Mouse (Mus musculus): Measurements from ENCODE around the gene Epm2a. TPM values are rescaled to one million over a fixed set of nuclear protein-coding genes. Genes with fewer than 3 reads are reported as not detected.
A peak's percentile ranks its signal among the peaks of the same experiment; 100 is the strongest.

The Epm2a gene
- total and polyA plus RNA-seq, 2 experiments from 2014 or later: 3.1 to 41.9 TPM

DNA sequence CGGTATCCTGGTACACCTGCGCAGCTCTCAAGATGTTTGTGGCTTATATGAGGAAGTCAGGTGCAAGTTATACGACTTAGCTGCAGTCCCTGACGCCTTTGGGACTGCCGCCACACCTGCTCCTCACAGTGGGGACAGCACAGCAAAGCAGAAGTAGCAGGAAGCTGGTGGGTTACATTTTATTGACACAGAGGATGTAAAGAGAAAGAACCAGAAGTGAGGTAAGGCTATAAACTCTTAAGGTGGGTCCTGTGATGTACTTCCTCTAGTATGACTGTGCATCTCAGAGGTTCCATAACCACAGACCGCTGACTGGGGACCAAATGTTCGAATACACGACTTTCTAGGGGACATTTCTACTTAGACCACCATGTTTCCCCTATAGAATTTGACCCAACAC, 11.4 kb downstream of the Epm2a start:
- no peak for DNase-seq (ENCODE audit: low spot score)
- Histone ChIP-seq H3K9ac (replicated peaks; ENCODE audit: low read length, poor library complexity, severe bottlenecking) (no peak overlapping the region), H3K27me3 (ENCODE audit: insufficient read depth, low read length) (no peaks in the 10 kb centered on the region), H3K4me1 (ENCODE audit: insufficient read depth, low read length) (no peaks in the 10 kb centered on the region), H3K27ac (ENCODE audit: low read depth, low read length) (no peak overlapping the region), H3K9me3 (ENCODE audit: low read length) (no peaks in the 10 kb centered on the region), H3K4me3 (ENCODE audit: low read depth, low read length) (no peak overlapping the region), H3K4me2 (ENCODE audit: low read depth, low read length, poor library complexity, severe bottlenecking) (no peak overlapping the region), H3K36me3 (ENCODE audit: insufficient read depth, low read length) (no peaks in the 10 kb centered on the region)
- TF ChIP-seq CTCF (IDR thresholded peaks at IDR 0.05): no peak
- ATAC-seq (ENCODE audit: low FRiP score): no peak
- 93% methylated on average over 6 of the region's 8 CpGs for WGBS

DNA sequence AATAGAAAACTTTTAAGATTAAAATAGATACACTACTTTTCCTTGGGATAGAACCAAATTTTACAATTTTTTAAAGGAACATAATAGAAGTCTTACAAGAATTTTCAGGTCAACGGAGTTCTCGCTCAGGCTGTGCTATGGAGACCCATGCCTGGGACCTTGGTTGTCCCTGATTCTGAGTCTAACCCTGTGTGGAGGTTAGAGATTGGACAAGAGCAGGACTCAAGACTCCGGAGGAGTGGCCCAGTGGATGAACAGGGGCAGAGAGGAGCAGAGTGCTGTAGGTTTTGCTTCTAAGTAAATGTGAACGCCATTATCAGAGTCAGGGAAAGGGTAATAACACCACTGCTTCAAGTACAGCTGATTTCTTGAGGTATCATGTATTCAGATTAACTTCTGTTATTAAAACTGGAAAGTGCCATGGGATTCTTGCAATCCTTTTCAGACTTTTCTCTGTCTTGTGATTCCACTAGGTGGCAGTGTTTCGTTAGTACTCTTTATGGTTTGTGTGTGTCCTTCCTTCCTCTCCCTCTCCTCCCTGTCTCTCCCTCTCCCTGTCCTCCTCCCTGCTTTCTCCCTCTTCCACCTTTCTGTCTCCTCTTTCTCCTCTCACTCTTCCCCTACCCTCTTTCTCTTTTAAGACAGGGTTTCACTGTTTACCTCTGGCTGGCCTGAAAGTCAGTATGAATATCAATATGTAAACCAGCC, 18.9 kb downstream of the Epm2a start:
- DNase-seq (ENCODE audit: low spot score): peak; percentile 84
- H3K27me3 ChIP-seq (ENCODE audit: insufficient read depth, low read length): no peaks in the 10 kb centered on the region
- peak; percentile 77 for TF ChIP-seq CTCF (IDR thresholded peaks at IDR 0.05)
- H3K4me3 ChIP-seq (ENCODE audit: low read depth, low read length): no peak overlapping the region
- no peak for ATAC-seq (ENCODE audit: low FRiP score)
- H3K36me3 ChIP-seq (ENCODE audit: insufficient read depth, low read length): no peaks in the 10 kb centered on the region
- no peaks in the 10 kb centered on the region for H3K4me1 ChIP-seq (ENCODE audit: insufficient read depth, low read length)
- H3K27ac ChIP-seq (ENCODE audit: low read depth, low read length): no peak overlapping the region
- H3K9me3 ChIP-seq (ENCODE audit: low read length): no peaks in the 10 kb centered on the region
- H3K9ac ChIP-seq (replicated peaks; ENCODE audit: low read length, poor library complexity, severe bottlenecking): no peak overlapping the region
- 63% methylated on average over 5 of the region's 5 CpGs for WGBS
- no peak overlapping the region for H3K4me2 ChIP-seq (ENCODE audit: low read depth, low read length, poor library complexity, severe bottlenecking)

DNA sequence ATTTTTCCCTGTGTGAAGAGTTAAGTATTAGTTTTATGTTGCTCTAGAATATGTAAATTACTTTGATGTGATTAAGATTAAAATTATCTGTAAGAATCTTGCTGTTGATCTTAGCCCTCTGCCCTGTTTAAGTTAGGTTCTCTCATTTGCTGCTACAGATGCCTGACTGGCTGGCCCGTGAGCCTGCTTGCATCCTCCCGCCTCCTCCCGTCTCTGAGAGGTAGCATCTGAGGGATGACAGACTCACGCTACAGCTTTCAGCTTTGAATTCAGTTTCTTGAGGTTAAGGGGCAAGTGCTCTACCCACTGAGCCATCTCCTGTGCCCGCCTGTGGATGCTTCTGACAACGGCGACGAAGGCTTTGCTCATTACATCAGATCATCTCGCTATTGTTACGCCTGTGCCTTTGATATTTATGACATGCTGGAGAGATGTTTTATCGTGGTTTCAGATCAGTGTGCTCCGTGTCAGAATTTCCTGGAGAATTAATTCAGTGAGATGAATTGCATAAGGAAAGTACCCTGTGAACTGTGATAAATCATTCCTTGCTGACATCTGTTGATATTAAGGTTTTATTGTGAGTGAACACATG, 19.8 kb downstream of the Epm2a start:
- Histone ChIP-seq H3K9me3 (ENCODE audit: low read length) (no peaks in the 10 kb centered on the region), H3K36me3 (ENCODE audit: insufficient read depth, low read length) (no peaks in the 10 kb centered on the region), H3K9ac (replicated peaks; ENCODE audit: low read length, poor library complexity, severe bottlenecking) (no peak overlapping the region), H3K27me3 (ENCODE audit: insufficient read depth, low read length) (no peaks in the 10 kb centered on the region), H3K27ac (ENCODE audit: low read depth, low read length) (no peak overlapping the region), H3K4me3 (ENCODE audit: low read depth, low read length) (no peak overlapping the region), H3K4me1 (ENCODE audit: insufficient read depth, low read length) (no peaks in the 10 kb centered on the region), H3K4me2 (ENCODE audit: low read depth, low read length, poor library complexity, severe bottlenecking) (no peak overlapping the region)
- no peak for DNase-seq (ENCODE audit: low spot score)
- no peak for ATAC-seq (ENCODE audit: low FRiP score)
- 67% methylated on average over 12 of the region's 12 CpGs for WGBS
- TF ChIP-seq CTCF (IDR thresholded peaks at IDR 0.05): no peak

DNA sequence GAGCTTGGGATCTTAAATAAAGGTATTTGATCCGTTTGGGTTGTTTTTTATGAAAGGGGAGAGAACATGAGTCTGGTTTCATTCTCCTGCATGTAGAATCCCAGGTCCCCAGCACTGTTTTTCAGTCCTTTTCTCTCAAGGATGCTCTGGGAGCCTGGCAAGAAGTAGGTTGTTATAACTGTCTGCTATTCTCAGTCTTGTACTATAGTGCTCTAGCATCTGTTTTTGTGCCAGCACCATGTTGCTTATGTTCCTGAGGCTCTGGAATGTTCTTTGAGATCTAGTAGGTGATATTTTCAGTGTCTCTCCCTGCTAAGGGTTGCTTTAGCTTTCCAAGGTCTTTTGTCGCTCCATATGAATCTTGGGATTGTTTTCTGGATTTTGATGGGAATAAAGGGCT, 38.1 kb downstream of the Epm2a start:
- Histone ChIP-seq H3K9me3 (ENCODE audit: low read length) (no peaks in the 10 kb centered on the region), H3K4me3 (ENCODE audit: low read depth, low read length) (no peak overlapping the region), H3K9ac (replicated peaks; ENCODE audit: low read length, poor library complexity, severe bottlenecking) (no peak overlapping the region), H3K4me2 (ENCODE audit: low read depth, low read length, poor library complexity, severe bottlenecking) (no peak overlapping the region), H3K27ac (ENCODE audit: low read depth, low read length) (no peak overlapping the region), H3K27me3 (ENCODE audit: insufficient read depth, low read length) (no peaks in the 10 kb centered on the region), H3K4me1 (ENCODE audit: insufficient read depth, low read length) (no peaks in the 10 kb centered on the region), H3K36me3 (ENCODE audit: insufficient read depth, low read length) (no peaks in the 10 kb centered on the region)
- DNase-seq (ENCODE audit: low spot score) (no peak), ATAC-seq (ENCODE audit: low FRiP score) (no peak)
- 76% methylated on average over 2 of the region's 2 CpGs for WGBS
- TF ChIP-seq CTCF (IDR thresholded peaks at IDR 0.05): no peak

DNA sequence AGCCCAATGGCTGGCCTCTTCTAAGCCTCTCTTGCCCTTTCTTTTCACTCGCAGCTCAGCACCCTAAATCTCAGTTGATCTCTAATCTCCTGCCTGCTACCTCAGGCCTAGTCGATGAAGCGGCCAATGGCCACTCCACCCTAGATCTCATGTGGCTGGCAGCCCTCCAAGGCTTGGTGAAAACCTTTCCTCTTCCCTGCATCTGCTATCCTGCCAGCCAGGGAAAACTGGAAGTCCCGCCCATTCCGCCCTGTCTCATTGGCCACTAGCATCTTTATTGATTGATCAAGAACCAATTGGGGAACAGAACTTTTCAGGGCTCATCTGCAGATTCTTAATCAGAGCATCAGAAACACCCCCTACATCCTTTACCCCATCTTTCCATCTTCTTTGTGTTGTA, 67.7 kb downstream of the Epm2a start:
- H3K36me3 ChIP-seq (ENCODE audit: insufficient read depth, low read length): no peaks in the 10 kb centered on the region
- H3K4me3 ChIP-seq (ENCODE audit: low read depth, low read length): no peak overlapping the region
- H3K9me3 ChIP-seq (ENCODE audit: low read length): no peaks in the 10 kb centered on the region
- ATAC-seq (ENCODE audit: low FRiP score): no peak
- no peaks in the 10 kb centered on the region for H3K4me1 ChIP-seq (ENCODE audit: insufficient read depth, low read length)
- no peak overlapping the region for H3K4me2 ChIP-seq (ENCODE audit: low read depth, low read length, poor library complexity, severe bottlenecking)
- no peak overlapping the region for H3K27ac ChIP-seq (ENCODE audit: low read depth, low read length)
- WGBS: 67% methylated on average over 5 of the region's 5 CpGs
- DNase-seq (ENCODE audit: low spot score): no peak
- no peak overlapping the region for H3K9ac ChIP-seq (replicated peaks; ENCODE audit: low read length, poor library complexity, severe bottlenecking)
- H3K27me3 ChIP-seq (ENCODE audit: insufficient read depth, low read length): no peaks in the 10 kb centered on the region
- no peak for TF ChIP-seq CTCF (IDR thresholded peaks at IDR 0.05)

DNA sequence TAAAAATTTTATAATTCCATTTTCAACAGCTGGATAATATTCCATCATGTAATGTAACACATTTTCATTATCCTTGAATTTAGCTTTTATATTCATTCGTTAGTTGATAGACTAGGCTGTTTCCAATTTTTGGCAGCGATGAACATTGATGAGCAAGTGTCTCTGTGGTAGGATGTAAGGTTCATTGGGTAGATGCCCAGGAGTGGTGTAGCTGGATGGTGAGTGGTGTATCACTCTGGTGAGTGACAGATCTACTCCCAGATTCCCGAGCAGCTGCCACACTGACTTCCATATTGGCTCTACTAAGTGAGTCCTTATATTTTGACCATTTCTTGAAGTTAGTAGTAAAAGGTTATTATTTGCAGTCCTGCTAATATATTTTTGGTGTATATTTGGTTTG, 76.9 kb downstream of the Epm2a start:
- Histone ChIP-seq H3K9ac (replicated peaks; ENCODE audit: low read length, poor library complexity, severe bottlenecking) (no peak overlapping the region), H3K4me3 (ENCODE audit: low read depth, low read length) (no peak overlapping the region), H3K36me3 (ENCODE audit: insufficient read depth, low read length) (no peaks in the 10 kb centered on the region), H3K27ac (ENCODE audit: low read depth, low read length) (no peak overlapping the region), H3K9me3 (ENCODE audit: low read length) (no peaks in the 10 kb centered on the region), H3K27me3 (ENCODE audit: insufficient read depth, low read length) (no peaks in the 10 kb centered on the region), H3K4me1 (ENCODE audit: insufficient read depth, low read length) (no peaks in the 10 kb centered on the region), H3K4me2 (ENCODE audit: low read depth, low read length, poor library complexity, severe bottlenecking) (no peak overlapping the region)
- DNase-seq (ENCODE audit: low spot score) (no peak), ATAC-seq (ENCODE audit: low FRiP score) (no peak)
- 94% methylated on average over 3 of the region's 3 CpGs for WGBS
- TF ChIP-seq CTCF (IDR thresholded peaks at IDR 0.05): no peak
